Mouse (Mus musculus) liver, postnatal 0 days (tissue): Measurements from ENCODE around the gene Acox2. TPM values are rescaled to one million over a fixed set of nuclear protein-coding genes. Genes with fewer than 3 reads are reported as not detected.

Experiments used
- ATAC-seq: fragments of 200-750 bp; cut with Nextera tagmentation; 2 replicates; pipeline ENCODE4 v1.8.0; 2017; ENCODE audit warnings: mild to moderate bottlenecking, moderate library complexity
- DNase-seq: peaks from one replicate; pipeline ENCODE4 v3.0.0-alpha.2; 2016
- H3K27ac ChIP-seq: fragments of 300-500 bp; sonication (generic); 2 replicates; pipeline ENCODE4 v1.5.1; 2014; ENCODE audit warnings: antibody characterized with exemption, moderate library complexity, mild to moderate bottlenecking, low read depth
- H3K27me3 ChIP-seq: fragments of 300-500 bp; sonication (generic); 2 replicates; pipeline ENCODE4 v1.6.1; 2014; ENCODE audit warnings: low read length, control low read depth, mixed read lengths; ENCODE audit not compliant: insufficient read depth
- H3K36me3 ChIP-seq: fragments of 300-500 bp; sonication (generic); replicated peaks from 2 replicates; pipeline ENCODE4 v1.6.1; 2014; ENCODE audit warnings: mild to moderate bottlenecking, control low read depth, low read length, moderate library complexity, mixed read lengths; ENCODE audit not compliant: insufficient read depth
- H3K4me1 ChIP-seq: fragments of 300-500 bp; sonication (generic); 2 replicates; pipeline ENCODE4 v1.6.1; 2014; ENCODE audit warnings: antibody characterized with exemption, mild to moderate bottlenecking, control low read depth; ENCODE audit not compliant: insufficient read depth
- H3K4me2 ChIP-seq: fragments of 300-500 bp; sonication (generic); 2 replicates; pipeline ENCODE4 v1.6.1; 2014; ENCODE audit warnings: low read depth, mild to moderate bottlenecking, low read length, moderate library complexity, mixed read lengths
- H3K4me3 ChIP-seq: fragments of 300-500 bp; sonication (generic); 2 replicates; pipeline ENCODE4 v1.5.1; 2014; ENCODE audit warnings: low read depth, low read length
- H3K9ac ChIP-seq: fragments of 300-500 bp; sonication (generic); replicated peaks from 2 replicates; pipeline ENCODE4 v1.6.1; 2014; ENCODE audit warnings: mild to moderate bottlenecking, moderate library complexity
- H3K9me3 ChIP-seq: fragments of 300-500 bp; sonication (generic); 2 replicates; pipeline ENCODE4 v1.6.1; 2016; ENCODE audit warnings: mild to moderate bottlenecking, control low read depth, low read length, mixed read lengths
- CTCF ChIP-seq: sonication (generic); IDR thresholded peaks from 2 replicates; pipeline ENCODE4 v1.5.1; 2016; ENCODE audit warnings: antibody characterized with exemption, low read depth
- EP300 ChIP-seq: IDR thresholded peaks from 2 replicates; pipeline ENCODE4 v1.6.1; 2016; ENCODE audit warnings: antibody characterized with exemption, low read depth, mild to moderate bottlenecking
- WGBS: fragments of 180-500 bp; shearing (Covaris S2); extraction: QIAGEN DNeasy Blood & Tissue Kit; methylation state at CpG from one replicate; pipeline ENCODE4 v1.1.7; 2014; ENCODE audit not compliant: insufficient replicate concordance; 5-methylcytosine and 5-hydroxymethylcytosine counted together
- polyA plus RNA-seq: library from polyadenylated mRNA; unstranded; fragments of >200 nt; fragmentation: Nextera tagmentation; extraction: Ambion mirVana; gene quantifications from 2 replicates; pipeline ENCODE4 v1.2.1, GENCODE M21; 2015

Gene Acox2
- polyA plus RNA-seq, 1 experiment from 2014 or later, result 66.7 TPM

DNA sequence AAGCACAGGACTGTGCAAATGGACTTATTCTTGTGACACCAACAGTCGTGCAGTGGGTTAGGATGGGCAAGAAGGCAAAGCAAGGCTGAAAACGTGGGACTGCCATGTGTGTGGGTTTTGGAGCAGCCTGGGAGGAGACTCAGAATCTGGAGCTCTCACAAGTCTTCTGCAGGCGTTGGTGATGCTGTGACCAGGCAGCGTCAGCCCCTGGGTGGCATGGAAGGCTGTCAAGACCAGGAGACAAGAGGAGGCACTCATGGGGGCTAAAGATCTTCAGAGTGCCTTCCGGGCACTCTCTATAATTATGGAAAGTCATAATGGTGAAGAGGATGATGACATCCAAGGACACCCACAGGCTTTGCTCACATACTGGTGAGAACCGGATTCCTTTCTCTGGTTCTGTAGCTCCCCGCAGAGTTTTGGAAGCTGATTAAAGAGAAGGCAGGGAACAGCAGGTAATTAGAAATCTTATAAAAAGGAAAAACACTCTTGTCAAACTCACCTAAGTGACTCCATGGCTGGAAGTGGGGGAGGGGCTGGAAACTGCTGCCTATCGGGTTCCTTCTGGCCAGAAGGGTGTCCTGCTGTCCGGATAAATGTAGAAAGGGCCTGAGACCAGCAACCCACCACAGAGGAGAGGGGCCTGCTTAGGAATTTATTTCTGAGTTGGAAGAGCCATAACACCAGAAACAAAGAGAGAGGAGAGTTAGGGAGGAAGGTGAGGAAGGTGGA lies 52.8 kb downstream of the Acox2 start:
- ATAC-seq, result no peak
- H3K36me3 ChIP-seq, result no peaks in the 10 kb centered on the region

DNA sequence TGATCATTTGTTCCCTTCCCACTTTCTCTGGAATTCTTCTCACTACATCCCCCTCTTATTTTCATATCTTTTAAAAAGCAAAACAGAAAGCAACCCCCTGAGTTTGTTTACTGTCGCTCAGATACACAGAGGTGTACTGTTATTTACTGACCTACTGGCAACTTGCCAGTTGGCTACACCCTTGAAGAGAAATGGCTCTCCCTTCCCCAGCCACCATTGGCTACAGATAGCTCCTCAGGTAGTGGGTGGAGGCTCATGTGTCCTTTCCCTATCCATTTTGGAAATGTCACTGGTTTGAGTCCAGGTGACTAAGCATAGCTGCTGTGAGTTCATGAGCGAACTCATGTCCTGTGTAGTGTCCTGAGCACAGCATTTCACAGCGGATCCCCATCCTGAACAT lies 57.4 kb downstream of the Acox2 start:
- no peak overlapping the region for H3K4me2 ChIP-seq
- 65% methylated on average over 3 of the region's 3 CpGs for WGBS
- H3K9me3 ChIP-seq, result no peaks in the 10 kb centered on the region
- DNase-seq, result no peak
- H3K27ac ChIP-seq, result no peak overlapping the region
- no peaks in the 10 kb centered on the region for H3K4me1 ChIP-seq
- ATAC-seq, result peak; percentile 61; the same call in 1 of the 2 replicates
- TF ChIP-seq EP300 (no peak), CTCF (no peak)
- H3K27me3 ChIP-seq, result no peaks in the 10 kb centered on the region
- no peaks in the 10 kb centered on the region for H3K36me3 ChIP-seq
- H3K4me3 ChIP-seq, result no peak overlapping the region
- no peak overlapping the region for H3K9ac ChIP-seq

More for the DNA sequence above, 52.8 kb downstream of the Acox2 start:
- no peaks in the 10 kb centered on the region for H3K27me3 ChIP-seq
- no peak overlapping the region for H3K27ac ChIP-seq
- no peak overlapping the region for H3K4me3 ChIP-seq
- no peak overlapping the region for H3K9ac ChIP-seq
- H3K4me1 ChIP-seq, result no peaks in the 10 kb centered on the region
- WGBS, result 61% methylated on average over 9 of the region's 9 CpGs
- no peaks in the 10 kb centered on the region for H3K9me3 ChIP-seq
- no peak overlapping the region for H3K4me2 ChIP-seq
- DNase-seq, result no peak
- TF ChIP-seq EP300 (no peak), CTCF (no peak)

DNA sequence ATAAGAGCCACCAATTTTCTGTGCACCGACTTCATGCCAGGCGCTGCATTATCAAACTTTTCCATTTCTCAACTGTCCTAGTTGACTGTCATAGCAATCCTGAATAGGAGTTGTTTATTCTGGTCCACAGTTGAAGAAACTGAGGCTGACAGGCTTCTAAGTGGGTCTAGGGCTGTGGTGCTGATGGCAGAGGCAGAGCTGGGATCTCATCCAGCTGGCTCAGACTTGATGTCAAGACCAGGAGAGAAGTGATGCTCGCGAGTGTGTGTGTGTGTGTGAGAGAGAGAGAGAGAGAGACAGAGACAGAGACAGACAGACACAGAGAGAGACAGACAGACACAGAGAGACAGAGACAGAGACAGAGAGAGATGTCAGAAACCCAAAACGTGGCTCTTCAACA lies 58.4 kb downstream of the Acox2 start:
- no peak overlapping the region for H3K4me2 ChIP-seq
- no peaks in the 10 kb centered on the region for H3K4me1 ChIP-seq
- H3K4me3 ChIP-seq, result no peak overlapping the region
- WGBS, result 83% methylated on average over 5 of the region's 5 CpGs
- no peak for ATAC-seq
- H3K27ac ChIP-seq, result no peak overlapping the region
- no peak overlapping the region for H3K9ac ChIP-seq
- DNase-seq, result no peak
- H3K27me3 ChIP-seq, result no peaks in the 10 kb centered on the region
- H3K36me3 ChIP-seq, result no peaks in the 10 kb centered on the region
- TF ChIP-seq EP300 (no peak), CTCF (no peak)
- no peaks in the 10 kb centered on the region for H3K9me3 ChIP-seq

DNA sequence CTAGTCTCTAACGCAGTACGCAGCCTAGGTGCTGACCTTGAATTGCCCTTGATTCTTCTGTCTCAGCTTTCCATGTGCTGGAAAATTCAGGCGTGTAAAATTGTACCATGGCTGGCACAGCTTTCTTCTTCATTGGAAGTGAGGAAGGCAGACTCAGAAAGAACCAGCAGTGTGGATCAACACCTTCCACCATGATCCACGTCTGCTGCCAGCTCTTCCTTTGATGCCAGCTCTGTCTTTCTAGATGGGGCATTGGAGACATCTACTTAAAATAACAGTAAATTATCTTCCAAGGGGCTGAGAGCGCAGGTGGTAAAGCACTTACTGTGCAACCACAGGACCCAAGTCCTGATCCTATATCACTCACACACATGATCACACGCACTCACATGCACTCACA lies 66.4 kb downstream of the Acox2 start:
- H3K4me3 ChIP-seq, result no peak overlapping the region
- no peaks in the 10 kb centered on the region for H3K36me3 ChIP-seq
- 80% methylated on average over 6 of the region's 6 CpGs for WGBS
- no peak for DNase-seq
- TF ChIP-seq CTCF (no peak), EP300 (no peak)
- H3K4me2 ChIP-seq, result no peak overlapping the region
- H3K9me3 ChIP-seq, result no peaks in the 10 kb centered on the region
- no peaks in the 10 kb centered on the region for H3K27me3 ChIP-seq
- H3K4me1 ChIP-seq, result no peaks in the 10 kb centered on the region
- ATAC-seq, result no peak
- no peak overlapping the region for H3K9ac ChIP-seq
- H3K27ac ChIP-seq, result no peak overlapping the region

DNA sequence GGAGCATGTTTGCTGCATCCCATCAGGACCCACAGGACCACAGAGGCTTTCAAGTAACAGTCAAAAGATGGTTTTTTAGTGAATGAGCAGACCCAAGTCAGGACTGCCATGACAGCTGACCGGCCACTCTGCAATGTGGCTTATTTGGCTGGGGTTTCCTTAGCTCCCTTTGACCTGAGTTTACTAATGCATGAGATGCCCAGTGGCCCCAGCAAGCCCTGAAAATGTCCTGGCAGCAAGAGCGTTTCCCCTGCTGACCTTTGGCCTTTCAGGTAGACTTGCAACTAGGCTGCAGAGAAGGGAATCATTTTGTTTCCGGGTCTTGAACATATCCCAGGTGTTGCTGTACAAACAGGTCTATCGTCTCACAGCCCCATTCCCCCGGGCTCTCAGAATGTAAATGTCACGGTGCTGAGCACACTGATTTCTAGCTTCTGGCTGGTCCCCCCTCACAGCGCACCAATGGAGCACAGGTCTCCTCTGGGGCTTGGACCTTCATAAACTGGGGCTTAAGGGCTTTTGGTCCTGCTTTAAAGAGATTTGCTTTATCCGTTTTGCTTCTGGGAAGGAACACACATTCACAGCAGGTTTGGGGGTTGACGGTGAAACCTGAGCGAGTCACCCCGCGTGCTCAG lies 67.7 kb downstream of the Acox2 start:
- no peak overlapping the region for H3K9ac ChIP-seq
- H3K4me3 ChIP-seq, result no peak overlapping the region
- H3K4me1 ChIP-seq, result no peaks in the 10 kb centered on the region
- TF ChIP-seq CTCF, result no peak
- no peak for TF ChIP-seq EP300
- DNase-seq (no peak), ATAC-seq (no peak)
- 71% methylated on average over 12 of the region's 12 CpGs for WGBS
- no peak overlapping the region for H3K27ac ChIP-seq
- H3K36me3 ChIP-seq, result no peaks in the 10 kb centered on the region
- H3K27me3 ChIP-seq, result no peaks in the 10 kb centered on the region
- no peak overlapping the region for H3K4me2 ChIP-seq
- no peaks in the 10 kb centered on the region for H3K9me3 ChIP-seq

DNA sequence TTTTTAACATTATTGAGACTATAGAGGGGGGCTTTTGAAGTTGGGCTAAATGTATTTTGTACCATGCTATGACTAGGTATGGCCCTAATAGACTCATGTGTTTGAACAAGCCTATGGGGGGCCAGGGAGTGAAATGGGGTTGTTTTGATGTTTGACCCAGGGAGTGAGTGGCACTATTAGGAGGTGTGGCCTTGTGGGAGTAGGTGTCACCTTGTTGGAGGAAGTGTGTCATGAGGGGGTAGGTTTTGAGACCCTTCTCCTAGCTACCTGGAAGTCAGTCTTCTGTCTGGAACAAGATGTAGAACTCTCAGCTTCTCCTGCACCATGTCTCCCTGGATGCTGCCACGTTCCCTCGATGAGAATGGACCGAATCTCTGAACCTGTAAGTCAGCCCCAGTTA lies 68.6 kb downstream of the Acox2 start:
- no peak for TF ChIP-seq EP300
- no peak for TF ChIP-seq CTCF
- Histone ChIP-seq H3K27me3 (no peaks in the 10 kb centered on the region), H3K36me3 (no peaks in the 10 kb centered on the region), H3K9ac (no peak overlapping the region), H3K9me3 (no peaks in the 10 kb centered on the region), H3K4me2 (no peak overlapping the region), H3K27ac (no peak overlapping the region), H3K4me3 (no peak overlapping the region), H3K4me1 (no peaks in the 10 kb centered on the region)
- DNase-seq, result no peak
- WGBS, result 86% methylated on average over 3 of the region's 3 CpGs
- no peak for ATAC-seq
